Mouse (Mus musculus): ENCODE results near the gene Slc25a54. TPM values are rescaled to one million over a fixed set of nuclear protein-coding genes. Genes with fewer than 3 reads are reported as not detected.

Slc25a54 gene
- total and polyA plus RNA-seq, 2 experiments from 2014 or later, result 0.12 TPM; not detected in 1

GRCm38 (mm10) chr3:109129768-109130167 lies 49.5 kb downstream of the Slc25a54 start:
- no peak for TF ChIP-seq CTCF (IDR thresholded peaks at IDR 0.05)
- Histone ChIP-seq H3K4me3 (ENCODE audit: low read depth, low read length) (no peak overlapping the region), H3K9me3 (ENCODE audit: low read length) (no peaks in the 10 kb centered on the region), H3K27me3 (ENCODE audit: insufficient read depth, low read length) (no peaks in the 10 kb centered on the region), H3K4me2 (ENCODE audit: low read depth, low read length, poor library complexity, severe bottlenecking) (no peak overlapping the region), H3K27ac (ENCODE audit: low read depth, low read length) (no peak overlapping the region), H3K36me3 (ENCODE audit: insufficient read depth, low read length) (no peaks in the 10 kb centered on the region), H3K4me1 (ENCODE audit: insufficient read depth, low read length) (no peaks in the 10 kb centered on the region), H3K9ac (replicated peaks; ENCODE audit: low read length, poor library complexity, severe bottlenecking) (no peak overlapping the region)
- DNase-seq (ENCODE audit: low spot score) (no peak), ATAC-seq (ENCODE audit: low FRiP score) (no peak)
- WGBS, result 68% methylated on average over 5 of the region's 5 CpGs

GRCm38 (mm10) chr3:109132966-109133365 lies 52.7 kb downstream of the Slc25a54 start:
- DNase-seq (ENCODE audit: low spot score) (no peak), ATAC-seq (ENCODE audit: low FRiP score) (no peak)
- H3K27me3 ChIP-seq (ENCODE audit: insufficient read depth, low read length), result no peaks in the 10 kb centered on the region
- no peak overlapping the region for H3K4me3 ChIP-seq (ENCODE audit: low read depth, low read length)
- no peak overlapping the region for H3K4me2 ChIP-seq (ENCODE audit: low read depth, low read length, poor library complexity, severe bottlenecking)
- H3K9me3 ChIP-seq (ENCODE audit: low read length), result no peaks in the 10 kb centered on the region
- no peak overlapping the region for H3K9ac ChIP-seq (replicated peaks; ENCODE audit: low read length, poor library complexity, severe bottlenecking)
- no peaks in the 10 kb centered on the region for H3K4me1 ChIP-seq (ENCODE audit: insufficient read depth, low read length)
- 88% methylated on average over 4 of the region's 4 CpGs for WGBS
- no peak overlapping the region for H3K27ac ChIP-seq (ENCODE audit: low read depth, low read length)
- no peak for TF ChIP-seq CTCF (IDR thresholded peaks at IDR 0.05)
- no peaks in the 10 kb centered on the region for H3K36me3 ChIP-seq (ENCODE audit: insufficient read depth, low read length)

GRCm38 (mm10) chr3:109134036-109134435 lies 53.8 kb downstream of the Slc25a54 start:
- H3K4me2 ChIP-seq (ENCODE audit: low read depth, low read length, poor library complexity, severe bottlenecking), result no peak overlapping the region

GRCm38 (mm10) chr3:109135352-109135751 lies 55.1 kb downstream of the Slc25a54 start:
- TF ChIP-seq CTCF (IDR thresholded peaks at IDR 0.05), result no peak
- Histone ChIP-seq H3K4me1 (ENCODE audit: insufficient read depth, low read length) (no peaks in the 10 kb centered on the region), H3K27ac (ENCODE audit: low read depth, low read length) (no peak overlapping the region), H3K27me3 (ENCODE audit: insufficient read depth, low read length) (no peaks in the 10 kb centered on the region), H3K4me2 (ENCODE audit: low read depth, low read length, poor library complexity, severe bottlenecking) (no peak overlapping the region), H3K36me3 (ENCODE audit: insufficient read depth, low read length) (no peaks in the 10 kb centered on the region), H3K4me3 (ENCODE audit: low read depth, low read length) (no peak overlapping the region), H3K9ac (replicated peaks; ENCODE audit: low read length, poor library complexity, severe bottlenecking) (no peak overlapping the region), H3K9me3 (ENCODE audit: low read length) (no peaks in the 10 kb centered on the region)
- no peak for DNase-seq (ENCODE audit: low spot score)
- no peak for ATAC-seq (ENCODE audit: low FRiP score)
- 100% methylated on average over 1 of the region's 1 CpGs for WGBS

More at GRCm38 (mm10) chr3:109134036-109134435, 53.8 kb downstream of the Slc25a54 start:
- TF ChIP-seq CTCF (IDR thresholded peaks at IDR 0.05), result no peak
- ATAC-seq (ENCODE audit: low FRiP score), result no peak
- Histone ChIP-seq H3K4me1 (ENCODE audit: insufficient read depth, low read length) (no peaks in the 10 kb centered on the region), H3K9ac (replicated peaks; ENCODE audit: low read length, poor library complexity, severe bottlenecking) (no peak overlapping the region), H3K4me3 (ENCODE audit: low read depth, low read length) (no peak overlapping the region), H3K36me3 (ENCODE audit: insufficient read depth, low read length) (no peaks in the 10 kb centered on the region), H3K27ac (ENCODE audit: low read depth, low read length) (no peak overlapping the region), H3K27me3 (ENCODE audit: insufficient read depth, low read length) (no peaks in the 10 kb centered on the region), H3K9me3 (ENCODE audit: low read length) (no peaks in the 10 kb centered on the region)
- no peak for DNase-seq (ENCODE audit: low spot score)
- 96% methylated on average over 15 of the region's 15 CpGs for WGBS

GRCm38 (mm10) chr3:109152561-109152960 lies 72.3 kb downstream of the Slc25a54 start:
- no peak for DNase-seq (ENCODE audit: low spot score)
- WGBS, result 61% methylated on average over 4 of the region's 4 CpGs
- Histone ChIP-seq H3K27me3 (ENCODE audit: insufficient read depth, low read length) (no peaks in the 10 kb centered on the region), H3K36me3 (ENCODE audit: insufficient read depth, low read length) (no peaks in the 10 kb centered on the region), H3K9ac (replicated peaks; ENCODE audit: low read length, poor library complexity, severe bottlenecking) (no peak overlapping the region), H3K4me3 (ENCODE audit: low read depth, low read length) (no peak overlapping the region), H3K27ac (ENCODE audit: low read depth, low read length) (no peak overlapping the region), H3K4me2 (ENCODE audit: low read depth, low read length, poor library complexity, severe bottlenecking) (no peak overlapping the region), H3K4me1 (ENCODE audit: insufficient read depth, low read length) (no peaks in the 10 kb centered on the region), H3K9me3 (ENCODE audit: low read length) (no peaks in the 10 kb centered on the region)
- TF ChIP-seq CTCF (IDR thresholded peaks at IDR 0.05), result no peak
- ATAC-seq (ENCODE audit: low FRiP score), result no peak

- H3K4me3 ChIP-seq (ENCODE audit: low read depth, low read length), result no peak overlapping the region
- H3K36me3 ChIP-seq (ENCODE audit: insufficient read depth, low read length), result no peaks in the 10 kb centered on the region
- DNase-seq (ENCODE audit: low spot score) (no peak), ATAC-seq (ENCODE audit: low FRiP score) (no peak)
- H3K9ac ChIP-seq (replicated peaks; ENCODE audit: low read length, poor library complexity, severe bottlenecking), result no peak overlapping the region
- H3K4me2 ChIP-seq (ENCODE audit: low read depth, low read length, poor library complexity, severe bottlenecking), result no peak overlapping the region
- no peak overlapping the region for H3K27ac ChIP-seq (ENCODE audit: low read depth, low read length)
- WGBS, result 84% methylated on average over 6 of the region's 6 CpGs
- TF ChIP-seq CTCF (IDR thresholded peaks at IDR 0.05), result no peak
- H3K4me1 ChIP-seq (ENCODE audit: insufficient read depth, low read length), result no peaks in the 10 kb centered on the region
- no peaks in the 10 kb centered on the region for H3K9me3 ChIP-seq (ENCODE audit: low read length)
- no peaks in the 10 kb centered on the region for H3K27me3 ChIP-seq (ENCODE audit: insufficient read depth, low read length)
Measured at GRCm38 (mm10) chr3:109153410-109153809, 73.1 kb downstream of the Slc25a54 start.

All from midbrain, postnatal 0 days (tissue).